ENCODE assay signal across 9 mouse cellular contexts in the genomic region with DNA sequence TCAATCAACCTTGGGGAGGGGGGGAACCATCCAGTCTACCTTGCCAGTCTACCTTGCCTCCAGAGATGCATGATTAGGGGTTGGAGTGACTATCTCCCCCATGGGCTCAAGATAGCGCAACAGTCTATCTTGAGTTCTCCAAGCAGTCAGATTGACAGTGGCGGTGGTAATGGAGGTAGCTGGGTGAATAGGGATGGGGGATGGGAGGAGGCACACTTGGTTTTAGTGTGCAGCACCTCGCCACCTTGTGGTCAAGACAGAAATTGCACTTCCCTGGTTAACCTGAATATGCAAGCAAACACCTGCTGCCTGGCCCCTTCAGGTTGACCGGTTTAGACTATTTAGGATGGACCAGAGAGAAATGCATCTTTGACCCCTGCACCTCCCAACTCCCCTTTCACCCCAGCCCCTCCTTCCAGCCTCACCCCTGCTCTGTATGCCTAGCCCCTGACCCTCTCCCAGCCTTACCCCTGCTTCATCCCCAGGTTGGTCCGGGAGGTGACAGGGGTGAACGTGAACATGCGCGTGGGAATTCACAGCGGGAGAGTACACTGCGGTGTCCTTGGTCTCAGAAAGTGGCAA.
DNase-seq lines count a peak whose midpoint lies in the region; ATAC-seq and TF ChIP-seq lines count a peak whose summit lies in the region.
"Had no signal": no experiment of that assay in that cellular context is flagged by ENCODE, and none has a peak within 500 bp of the region (broad histone marks: within the 10 kb centered on the region; RNA-seq: fewer than 3 reads in every experiment).

No protein-coding gene starts in this region.

- no peak overlapping the region for H3K9ac ChIP-seq in forebrain, embryonic 11.5 days (ENCODE audit: low read length)
- H3K9ac ChIP-seq in heart, postnatal 0 days (replicated peaks; ENCODE audit: low read depth, low read length): no peak overlapping the region

- H3K9me3 ChIP-seq in forebrain, embryonic 11.5 days (ENCODE audit: control insufficient read depth, low read length): no peaks in the 10 kb centered on the region
- no peaks in the 10 kb centered on the region for H3K9me3 ChIP-seq in heart, postnatal 0 days (replicated peaks; ENCODE audit: control insufficient read depth, low read length)

- TF ChIP-seq CTCF in heart, postnatal 0 days (IDR thresholded peaks at IDR 0.05; ENCODE audit: low read depth): peak; percentile 89
- TF ChIP-seq CTCF in thymus, adult 2 months (IDR thresholded peaks at IDR 0.05; ENCODE audit: borderline replicate concordance, control insufficient read depth, extremely low read depth, insufficient read depth, low read length, poor library complexity): 0 out of 2 replicates have a peak, but pooled peaks have one; percentile 41

- no peaks in the 10 kb centered on the region for H3K4me1 ChIP-seq in forebrain, embryonic 11.5 days (replicated peaks; ENCODE audit: control insufficient read depth, insufficient read depth, low read length)
- H3K4me1 ChIP-seq in heart, postnatal 0 days (ENCODE audit: control insufficient read depth, insufficient read depth): 0 out of 2 replicates have a peak, but pooled peaks cover 5% of the 10 kb centered on the region
- H3K4me1 ChIP-seq in thymus, adult 2 months (replicated peaks; ENCODE audit: control insufficient read depth, insufficient read depth, low read length): no peaks in the 10 kb centered on the region

- H3K4me2 ChIP-seq in forebrain, embryonic 11.5 days (ENCODE audit: low read depth, low read length, severe bottlenecking): no peak overlapping the region
- no peak overlapping the region for H3K4me2 ChIP-seq in heart, postnatal 0 days (ENCODE audit: low read depth, low read length)

- H3K27me3 ChIP-seq in forebrain, embryonic 11.5 days (ENCODE audit: control insufficient read depth, insufficient read depth, low read length): no peaks in the 10 kb centered on the region
- no peaks in the 10 kb centered on the region for H3K27me3 ChIP-seq in heart, postnatal 0 days (ENCODE audit: control insufficient read depth, insufficient read depth, low read length)
- H3K27me3 ChIP-seq in thymus, adult 2 months (ENCODE audit: control insufficient read depth, insufficient read depth, low read length): no peaks in the 10 kb centered on the region

- TF ChIP-seq POLR2A in thymus, adult 2 months (IDR thresholded peaks at IDR 0.05; ENCODE audit: control insufficient read depth, extremely low read depth, insufficient read depth, low read length, poor library complexity): no peak

- peak; percentile 4 to 50 for DNase-seq in CD8-positive naive resting alpha-beta T cell, adult 2 months (ENCODE audit: low read depth in 2 of 2, low spot score in 2 of 2)
- DNase-seq in brain, embryonic 18.5 days (ENCODE audit: low read depth, low spot score): peak; percentile 77
- DNase-seq in forebrain, embryonic 11.5 days (ENCODE audit: low spot score): peak; percentile 90
- peak; percentile 89 for DNase-seq in heart, postnatal 0 days (ENCODE audit: low spot score)
- DNase-seq in kidney, postnatal 4 days: peak; percentile 89 to 91
- DNase-seq in lung, adult 18-20 months: peak; percentile 72 to 84
- DNase-seq in ovary, adult 18-20 months (ENCODE audit: low spot score): peak; percentile 50
- peak; percentile 71 for DNase-seq in thymus, adult 2 months

- no peak for TF ChIP-seq EP300 in heart, postnatal 0 days (IDR thresholded peaks at IDR 0.05; ENCODE audit: low read depth)

- H3K4me3 ChIP-seq in forebrain, embryonic 11.5 days (ENCODE audit: low read depth, low read length): no peak overlapping the region
- H3K4me3 ChIP-seq in heart, postnatal 0 days (ENCODE audit: low read depth, low read length): no peak overlapping the region
- H3K4me3 ChIP-seq in thymus, adult 2 months (ENCODE audit: control insufficient read depth, insufficient read depth, low read length): no peak overlapping the region
- H3K4me3 ChIP-seq: erythroblast, embryonic 14.5 days had no signal

- peak; percentile 58 for ATAC-seq in forebrain, embryonic 11.5 days (replicated peaks; ENCODE audit: low FRiP score)
- peak; percentile 42 for ATAC-seq in heart, postnatal 0 days (ENCODE audit: insufficient read depth, low read depth)

- WGBS in forebrain, embryonic 11.5 days: 42% methylated on average over 10 of the region's 10 CpGs
- WGBS in heart, postnatal 0 days: 39% methylated on average over 10 of the region's 10 CpGs
- WGBS in thymus, adult 2 months: 44% methylated on average over 10 of the region's 10 CpGs

- H3K27ac ChIP-seq in forebrain, embryonic 11.5 days (ENCODE audit: low read depth, low read length): no peak overlapping the region
- no peak overlapping the region for H3K27ac ChIP-seq in heart, postnatal 0 days (ENCODE audit: low read depth)
- H3K27ac ChIP-seq in thymus, adult 2 months (ENCODE audit: control insufficient read depth, insufficient read depth, low read length): no peak overlapping the region

- H3K36me3 ChIP-seq in forebrain, embryonic 11.5 days (ENCODE audit: control insufficient read depth, insufficient read depth, low read length): no peaks in the 10 kb centered on the region
- peaks cover 12% of the 10 kb centered on the region for H3K36me3 ChIP-seq in heart, postnatal 0 days (replicated peaks; ENCODE audit: control insufficient read depth, insufficient read depth, low read length)
- no peaks in the 10 kb centered on the region for H3K36me3 ChIP-seq in thymus, adult 2 months (ENCODE audit: control insufficient read depth, insufficient read depth, low read length)

Comparison
In these comparisons a context has a peak if more than half of its experiments do, and no peak if none do; other contexts are left out.
1. DNase-seq: peak in every context shown above with its lines; median percentile 90 in forebrain, embryonic 11.5 days; 90 in kidney, postnatal 4 days; 89 in heart, postnatal 0 days; 78 in lung, adult 18-20 months; 77 in brain, embryonic 18.5 days; 71 in thymus, adult 2 months; 50 in ovary, adult 18-20 months; 27 in CD8-positive naive resting alpha-beta T cell, adult 2 months.